Mouse (Mus musculus): ENCODE data around the gene Lrp1. TPM values are rescaled to one million over a fixed set of nuclear protein-coding genes. Genes with fewer than 3 reads are reported as not detected.
A peak's percentile ranks its signal among the peaks of the same experiment; 100 is the strongest.

The Lrp1 gene
- total RNA-seq, 2 experiments from 2014 or later = 192 to 251 TPM

DNA sequence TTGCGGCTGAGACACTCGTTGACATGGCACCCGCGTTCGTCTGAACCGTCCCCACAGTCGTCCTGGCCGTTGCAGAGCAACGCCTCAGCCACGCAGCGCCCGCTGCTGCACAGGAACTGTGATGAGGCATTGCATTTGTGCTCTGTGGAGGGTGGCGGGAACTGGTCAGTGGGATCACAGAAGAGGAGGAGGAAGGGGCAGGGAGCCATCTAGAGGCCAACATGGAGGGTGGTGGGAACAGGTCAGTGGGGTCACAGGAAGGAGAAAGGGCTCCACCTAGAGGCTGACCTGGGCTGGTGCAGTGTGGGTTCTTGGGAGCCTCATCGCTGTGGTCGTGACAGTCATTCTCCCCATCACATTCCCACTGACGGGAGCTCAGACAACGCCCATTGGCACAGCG, 65.2 kb downstream of the Lrp1 start:
- no peak for DNase-seq

DNA sequence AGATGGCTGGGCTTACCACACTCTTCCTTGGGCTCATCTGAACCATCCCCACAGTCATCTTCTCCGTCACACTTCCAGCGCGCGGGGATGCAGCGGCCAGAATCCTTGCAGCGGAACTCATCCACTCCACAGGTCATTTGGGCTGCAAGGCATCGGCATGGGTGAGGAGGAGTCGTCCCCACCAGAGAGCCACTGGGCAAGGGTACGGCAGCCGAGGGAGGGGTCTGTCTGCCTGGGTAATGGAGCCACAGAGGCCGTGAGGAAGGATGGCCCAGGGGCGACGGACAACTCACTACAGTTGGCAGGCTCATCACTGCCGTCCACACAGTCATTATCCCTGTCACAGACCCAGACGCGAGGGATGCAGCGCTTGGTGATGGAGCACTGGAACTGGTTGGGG, 71.1 kb downstream of the Lrp1 start:
- DNase-seq = no peak

DNA sequence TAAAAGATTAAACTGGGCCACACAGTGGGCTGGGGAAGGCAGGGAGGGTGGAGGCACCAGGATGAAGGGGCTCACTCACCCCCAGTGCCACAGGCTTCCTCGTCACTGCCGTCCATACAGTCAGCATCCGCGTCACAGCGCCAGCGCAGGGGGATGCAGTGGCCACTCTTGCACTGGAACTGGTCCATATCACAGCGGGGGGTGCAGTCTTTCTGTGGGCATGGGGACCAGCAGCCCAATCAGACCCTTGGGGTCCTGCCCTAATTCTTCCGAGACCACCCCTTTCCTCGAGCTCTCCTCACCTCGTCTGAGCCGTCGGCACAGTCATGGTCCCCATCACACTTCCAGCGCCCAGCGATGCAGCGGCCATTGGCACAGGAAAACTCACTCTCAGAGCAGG, 72.7 kb downstream of the Lrp1 start:
- DNase-seq = no peak

DNA sequence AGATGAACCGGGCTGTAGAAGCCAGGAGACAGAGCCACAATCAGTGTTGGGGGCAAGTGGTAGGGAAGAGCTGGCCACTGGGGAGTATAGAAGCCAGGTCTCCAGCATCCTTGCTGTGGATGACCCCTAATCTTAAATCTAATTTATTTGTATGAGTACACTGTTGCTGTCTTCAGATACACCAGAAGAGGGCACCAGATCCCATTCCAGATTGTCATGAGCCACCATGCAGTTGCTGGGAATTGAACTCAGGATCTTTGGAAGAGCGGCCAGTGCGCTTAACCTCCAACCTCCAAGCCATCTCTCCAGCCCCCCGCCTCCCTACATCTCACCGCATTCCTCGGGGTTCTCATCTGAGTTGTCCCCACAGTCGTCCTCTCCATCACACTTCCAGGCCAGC, 74.4 kb downstream of the Lrp1 start:
- DNase-seq = no peak

DNA sequence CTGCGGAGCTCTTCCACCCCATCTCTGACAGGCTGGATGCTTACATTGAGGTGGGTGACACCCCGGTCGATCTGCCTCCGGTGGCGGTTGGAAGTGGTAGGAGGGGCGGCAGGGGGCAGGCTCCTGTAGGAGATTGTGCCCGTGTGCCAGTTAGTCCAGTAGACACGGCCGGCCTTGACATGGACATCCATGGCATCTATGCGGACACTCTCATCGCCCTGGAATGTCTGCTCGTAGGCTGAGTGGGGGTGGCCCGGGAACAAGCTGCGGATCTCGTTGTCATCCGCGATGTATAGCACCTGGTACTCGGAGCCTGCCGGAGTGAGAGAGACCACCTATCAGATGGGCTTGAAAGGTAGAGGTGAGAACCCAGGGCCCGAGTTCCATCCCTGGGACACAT, 76.6 kb downstream of the Lrp1 start:
- peak; percentile 42 to 55 for DNase-seq

DNA sequence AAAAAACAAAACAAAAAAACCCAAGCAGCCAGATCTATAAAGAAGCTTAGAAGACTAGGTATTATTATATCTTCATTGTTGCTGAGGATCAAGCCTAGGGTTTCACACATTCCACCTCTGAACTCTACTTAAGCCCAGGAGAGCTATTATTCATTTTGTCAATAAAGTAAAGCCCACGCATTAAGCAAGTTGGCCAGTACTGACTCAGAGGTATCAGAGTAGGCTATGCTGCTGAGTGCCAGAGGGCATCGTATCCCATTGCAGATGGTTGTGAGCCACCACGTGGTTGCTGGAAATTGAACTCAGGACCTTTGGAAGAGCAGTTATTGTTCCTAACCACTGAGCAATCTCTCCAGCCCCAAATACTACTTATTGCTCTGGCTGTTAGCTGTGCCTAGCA, 77.0 kb downstream of the Lrp1 start:
- no peak for DNase-seq

DNA sequence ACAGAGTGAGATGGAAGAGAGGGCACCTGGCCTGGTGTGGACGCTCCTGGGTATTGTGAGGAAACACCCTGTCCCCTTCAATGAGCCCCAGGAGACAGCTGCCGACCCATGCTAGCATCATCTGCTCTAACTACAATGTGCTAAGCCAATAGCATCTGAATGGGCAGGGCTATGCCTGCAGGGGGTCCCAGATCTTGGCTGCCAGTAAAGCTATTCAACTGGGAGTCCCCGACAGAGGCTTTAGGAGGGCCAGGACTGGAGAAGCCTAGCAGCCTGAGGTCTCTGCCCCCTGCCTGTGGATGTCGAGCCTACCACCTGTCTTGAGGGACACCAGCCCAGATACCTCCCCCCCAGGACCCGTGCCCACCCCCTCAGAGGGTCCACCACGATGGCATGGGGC, 78.2 kb downstream of the Lrp1 start:
- DNase-seq = no peak

DNA sequence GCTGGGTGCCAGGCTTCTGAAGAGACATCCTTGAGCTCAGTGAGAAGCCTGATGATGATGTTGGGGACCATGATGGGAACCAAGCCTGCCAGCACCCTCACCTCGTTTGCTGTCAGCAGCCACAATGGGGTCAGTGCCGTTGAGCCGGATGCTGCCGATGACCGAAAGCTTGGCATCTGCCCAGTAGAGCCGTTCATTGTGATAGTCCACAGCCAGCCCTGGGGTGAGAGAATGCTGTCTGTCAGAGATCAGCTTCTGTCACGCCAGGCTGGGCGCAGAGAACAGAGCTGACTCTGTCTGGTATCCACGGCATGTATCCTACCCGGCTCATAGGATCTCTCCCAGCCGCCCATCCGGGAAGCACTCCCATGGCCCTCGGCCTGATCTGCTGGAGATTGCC, 78.9 kb downstream of the Lrp1 start:
- no peak for DNase-seq

DNA sequence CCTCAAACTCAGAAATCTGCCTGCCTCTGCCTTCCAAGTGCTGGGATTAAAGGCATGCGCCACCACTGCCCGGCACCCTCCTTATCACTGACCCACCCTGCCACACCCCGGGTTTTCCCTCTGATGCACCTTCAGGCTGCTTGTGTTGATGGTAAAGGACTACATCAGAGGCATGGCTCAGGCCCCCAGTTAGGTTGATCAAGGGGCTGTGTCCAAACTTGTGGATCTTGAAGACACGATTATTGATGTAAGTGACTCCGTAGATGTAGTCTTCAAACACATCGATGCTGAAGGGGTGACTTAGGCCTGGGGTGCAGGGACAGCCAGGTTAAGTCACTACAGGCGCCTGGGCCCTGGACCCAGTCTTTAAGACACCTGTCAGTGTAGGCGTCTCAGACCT, 79.4 kb downstream of the Lrp1 start:
- DNase-seq = no peak

DNA sequence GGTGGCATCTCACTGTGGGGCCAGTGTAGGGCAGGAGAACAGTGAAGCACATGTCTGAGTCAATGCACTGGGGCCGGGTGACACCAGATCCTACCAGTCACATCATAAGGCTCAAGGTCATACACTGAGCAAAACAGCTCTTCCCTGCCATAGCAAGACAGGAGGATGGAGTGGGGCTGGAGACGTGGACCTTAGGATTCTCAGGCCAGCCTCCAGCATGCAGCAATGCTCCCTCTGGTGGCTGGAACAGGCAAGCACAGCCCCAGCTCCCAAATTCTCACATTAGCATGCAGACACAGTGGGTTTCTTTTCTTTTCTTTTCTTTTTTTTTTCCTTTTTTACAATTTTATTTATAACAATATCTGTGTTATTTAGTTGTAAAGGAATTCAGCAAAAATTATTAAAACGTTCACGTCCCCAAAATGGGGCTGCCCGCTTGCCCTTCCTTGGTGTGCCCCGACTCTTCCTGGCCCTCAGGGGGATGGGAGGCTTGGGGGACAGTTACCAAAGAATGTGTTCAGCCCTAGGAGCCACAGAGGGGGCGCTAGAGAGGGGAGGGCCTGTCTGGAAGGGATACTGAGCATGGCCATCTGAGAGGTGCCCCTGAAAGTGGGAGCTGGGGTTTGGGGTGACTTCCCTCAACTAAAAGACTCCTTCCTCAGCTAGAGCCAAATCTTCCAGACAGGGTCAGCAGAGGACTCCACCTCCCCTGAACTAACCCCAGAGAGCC, 82.9 kb downstream of the Lrp1 start:
- peak; percentile 79 to 85 for DNase-seq

DNA sequence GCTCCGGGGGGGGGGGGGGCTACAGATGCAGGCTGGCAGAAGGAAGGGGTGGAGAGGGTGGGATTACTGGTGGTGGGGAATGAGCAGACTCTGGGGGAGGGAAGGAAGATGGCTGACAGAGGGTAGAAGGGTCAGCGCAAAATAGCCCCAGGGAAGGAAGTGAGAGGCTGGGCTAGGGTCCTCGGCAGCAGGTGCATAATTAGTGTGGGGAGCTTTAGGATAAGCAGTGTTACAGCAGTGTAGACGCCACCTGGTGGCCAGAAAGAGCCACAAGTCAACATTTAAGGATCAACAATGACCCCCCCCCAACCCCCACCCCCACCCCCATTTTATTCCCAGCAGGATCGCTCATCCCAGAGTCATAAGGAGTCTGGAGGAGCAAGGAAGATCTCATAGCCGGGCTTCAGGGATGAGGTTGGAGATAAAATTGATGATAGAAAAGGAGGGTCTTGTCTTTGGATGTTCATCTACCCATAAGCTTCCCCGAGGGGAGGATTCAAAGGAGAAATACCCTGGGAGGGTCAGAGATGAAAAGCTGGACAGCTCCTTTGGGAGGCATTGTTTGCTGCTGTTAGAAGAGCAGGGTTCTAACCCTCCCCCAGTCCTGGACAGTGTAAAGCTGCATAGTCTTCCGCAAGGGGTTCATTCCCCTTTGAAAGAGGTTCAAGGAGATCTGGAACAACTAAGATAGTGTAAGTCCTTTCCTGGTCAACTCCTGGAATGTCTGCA, 84.2 kb downstream of the Lrp1 start:
- DNase-seq = peak in 1 of 2 experiments; percentile 50

DNA sequence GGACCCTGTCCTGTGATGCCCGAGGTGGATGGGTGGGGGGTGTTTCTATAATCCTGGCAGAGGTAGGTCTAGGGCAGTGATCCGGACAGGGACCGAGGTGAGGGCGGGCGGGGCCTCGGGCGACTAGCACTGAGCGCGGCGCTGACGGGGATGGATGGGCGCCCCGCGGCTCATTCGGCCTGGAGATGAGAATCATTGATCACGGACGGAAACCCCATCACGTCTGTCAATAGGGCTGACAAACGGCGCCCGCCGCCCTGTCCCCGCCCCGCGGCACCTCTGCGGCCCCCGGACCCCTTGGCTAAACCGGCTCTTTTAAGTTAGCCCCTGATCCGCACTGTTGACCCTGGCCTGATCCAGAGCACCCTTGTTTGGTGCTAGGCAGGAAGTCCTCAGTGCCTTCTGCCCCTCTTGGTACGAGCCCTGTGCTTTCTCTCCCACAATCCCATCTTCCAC, 86.0 kb downstream of the Lrp1 start:
- DNase-seq = no peak

DNA sequence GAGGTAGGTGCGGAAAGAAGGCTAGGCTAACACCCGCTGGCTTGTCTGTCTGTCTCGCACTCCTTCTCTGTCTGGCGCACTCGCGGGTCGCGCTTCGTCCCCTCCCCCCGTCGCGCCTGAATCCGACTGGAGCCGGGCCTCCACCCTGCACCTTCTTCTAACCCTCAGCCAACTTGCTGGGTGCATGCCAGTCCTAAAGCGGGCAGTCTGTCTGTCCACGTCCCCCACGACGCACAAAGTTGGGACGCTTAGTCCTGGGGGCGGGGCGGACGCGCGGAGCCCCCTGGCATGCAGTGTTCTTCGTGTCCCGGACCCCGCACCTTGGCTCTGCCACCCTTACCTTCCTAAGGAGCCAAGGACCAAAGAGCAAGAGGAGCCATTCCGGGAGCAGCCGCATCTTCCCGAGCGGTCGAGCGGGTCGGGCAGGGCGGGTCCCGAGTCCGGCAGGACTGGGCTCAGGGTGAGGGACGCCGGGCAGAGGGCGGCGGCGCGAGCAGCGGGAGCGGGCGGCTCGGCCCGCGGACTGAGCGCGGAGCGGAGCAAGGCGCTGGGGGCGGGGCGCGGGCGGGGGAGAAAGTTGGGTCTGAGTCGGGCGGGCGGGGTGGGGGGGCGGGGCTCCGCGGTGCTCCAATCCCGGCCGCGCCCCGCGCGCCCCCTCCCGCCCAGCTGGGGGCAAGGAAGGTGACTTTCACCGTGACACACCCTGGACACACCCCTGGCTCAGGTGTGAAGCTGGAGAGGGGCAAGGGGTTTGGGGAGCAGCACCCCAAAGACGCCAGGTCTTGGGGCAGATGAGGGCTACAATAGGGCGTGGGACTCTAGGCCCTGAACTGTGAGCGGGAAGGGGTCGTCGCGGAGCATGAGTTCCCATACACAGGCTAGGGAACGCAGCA, 86.7 kb downstream of the Lrp1 start, which contains the start of gene Nxph4:
Gene Nxph4 (minus strand): TSS at position 524 of the 893 bp plus-strand sequence.
- peak; percentile 48 to 65 for DNase-seq

DNA sequence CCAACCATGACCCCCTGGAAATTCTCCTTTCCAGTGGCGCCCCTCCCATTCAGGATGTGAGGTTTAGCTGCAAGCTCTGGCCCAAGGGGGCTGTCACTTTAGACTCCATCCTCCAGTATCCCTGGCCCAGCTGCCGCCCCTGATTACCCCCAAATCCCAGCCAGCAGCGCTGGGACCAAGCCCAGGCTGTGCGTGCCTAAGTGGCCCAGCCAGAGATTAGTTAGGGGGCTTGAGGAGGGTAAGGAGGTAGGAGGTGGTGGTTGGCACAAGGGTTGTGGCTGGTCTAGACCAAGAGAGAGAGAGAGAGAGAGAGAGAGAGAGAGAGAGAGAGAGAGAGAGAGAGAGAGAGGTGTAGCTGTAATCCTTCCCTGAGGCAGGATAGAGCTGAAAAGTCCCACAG, 89.4 kb downstream of the Lrp1 start:
- no peak for DNase-seq

DNA sequence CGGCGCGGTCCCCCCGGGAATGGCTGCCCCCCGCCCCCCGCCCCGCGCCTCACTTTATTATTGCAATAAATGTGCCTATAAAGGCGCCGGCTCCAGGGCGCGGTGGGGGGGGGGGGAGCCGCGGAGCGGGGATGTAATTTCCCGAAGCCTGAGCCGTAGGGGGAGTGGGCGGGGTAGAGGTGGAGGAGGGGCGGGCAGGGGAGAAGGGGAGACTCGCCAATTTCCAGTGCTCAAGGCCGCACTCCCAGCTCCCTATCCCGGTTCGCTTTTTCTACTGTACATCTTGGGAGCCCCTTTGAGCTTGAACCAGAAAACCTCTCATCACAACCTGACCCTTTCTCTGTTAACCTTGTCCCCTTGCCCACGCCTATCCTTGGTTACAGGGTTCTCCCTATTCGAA, 90.0 kb downstream of the Lrp1 start:
- DNase-seq = no peak

DNA sequence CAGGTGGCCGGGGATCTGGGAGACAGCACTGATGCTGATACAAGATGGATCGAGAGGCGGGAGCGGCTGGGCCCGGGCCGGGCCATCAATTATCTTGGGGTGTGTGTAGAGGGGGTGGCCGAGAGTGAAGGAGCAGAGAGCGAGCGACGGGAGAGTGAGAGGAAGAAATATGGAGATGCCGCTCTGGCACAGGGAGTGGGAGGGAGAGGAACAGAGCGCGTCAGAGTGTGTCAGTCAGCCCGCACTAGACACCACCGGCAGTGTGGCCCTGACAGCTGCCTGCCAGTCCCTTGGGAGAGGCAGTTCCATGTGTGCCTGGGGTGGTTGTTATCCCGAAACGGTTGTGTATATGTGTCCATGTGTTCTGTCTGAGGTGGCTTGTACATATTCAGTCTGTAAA, 93.5 kb downstream of the Lrp1 start:
- DNase-seq = no peak

DNA sequence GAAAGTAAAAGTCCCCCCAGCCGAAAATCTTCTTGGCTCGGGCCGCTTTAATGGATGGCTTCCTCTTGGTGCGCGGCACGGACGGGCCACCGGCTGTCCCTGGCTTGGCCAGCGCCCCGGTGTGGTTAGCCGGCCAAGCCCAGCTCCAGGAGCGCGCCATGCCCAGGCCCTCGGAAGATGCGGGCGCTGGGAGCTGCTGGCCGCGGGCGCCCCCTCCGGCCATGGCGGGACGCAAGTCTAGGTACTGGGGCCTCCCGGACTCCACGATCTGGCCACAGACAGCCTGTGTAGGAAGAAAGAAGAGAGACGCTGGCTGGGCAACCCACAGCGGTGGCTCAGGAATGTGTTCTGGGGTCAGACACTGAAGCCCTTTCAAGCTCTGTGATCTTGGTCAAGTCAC, 94.3 kb downstream of the Lrp1 start:
- peak; percentile 74 to 86 for DNase-seq

DNA sequence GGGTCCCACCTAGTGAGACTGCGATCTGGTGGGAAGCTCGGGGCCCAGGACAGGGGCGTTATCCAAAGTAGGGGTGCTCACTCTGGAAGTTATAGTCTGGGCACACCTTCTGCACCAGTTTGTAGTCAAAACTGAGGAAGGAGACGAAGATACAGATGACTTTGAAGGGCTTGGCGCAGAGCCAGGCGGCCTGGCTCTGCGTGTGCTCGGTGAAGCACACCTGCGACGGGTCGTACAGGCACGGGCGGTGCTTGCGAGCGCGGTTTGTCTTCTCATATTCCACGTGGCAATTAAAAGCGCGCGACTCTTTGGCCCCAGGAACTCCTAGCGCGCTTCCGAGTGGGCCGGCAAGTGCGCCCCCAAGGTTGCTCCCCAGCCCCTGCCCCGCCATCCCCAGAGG, 94.9 kb downstream of the Lrp1 start:
- no peak for DNase-seq

DNA sequence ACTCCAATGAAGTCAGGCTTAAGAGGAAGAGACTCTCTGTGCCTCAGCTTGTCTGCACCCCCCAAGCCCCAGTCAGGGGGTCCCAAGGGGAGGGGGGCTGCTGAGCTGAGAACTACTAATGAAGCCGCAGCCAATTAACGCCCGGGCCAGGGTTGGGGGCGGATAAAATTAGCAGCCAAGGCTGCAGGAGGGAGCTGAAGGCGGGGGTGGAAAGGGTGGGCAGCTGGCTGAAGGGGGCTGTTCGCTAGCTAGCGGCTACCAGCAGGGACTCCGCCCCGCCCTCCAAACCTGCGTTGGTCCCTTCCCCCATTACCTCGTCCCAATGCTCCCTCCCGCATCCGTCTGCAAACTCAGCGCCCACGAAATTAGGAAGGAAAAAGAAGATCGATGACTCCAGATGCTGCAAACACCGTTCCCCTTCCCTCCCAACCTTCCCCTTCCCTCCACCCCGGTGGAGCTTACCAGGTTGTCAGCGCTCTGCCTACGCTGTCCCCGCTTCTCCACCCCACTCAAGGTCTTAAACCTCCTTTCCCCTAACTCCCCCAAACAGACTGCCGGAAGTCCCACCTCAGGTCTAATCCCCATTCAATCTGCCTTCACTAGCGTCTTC, 96.2 kb downstream of the Lrp1 start:
- no peak for DNase-seq

DNA sequence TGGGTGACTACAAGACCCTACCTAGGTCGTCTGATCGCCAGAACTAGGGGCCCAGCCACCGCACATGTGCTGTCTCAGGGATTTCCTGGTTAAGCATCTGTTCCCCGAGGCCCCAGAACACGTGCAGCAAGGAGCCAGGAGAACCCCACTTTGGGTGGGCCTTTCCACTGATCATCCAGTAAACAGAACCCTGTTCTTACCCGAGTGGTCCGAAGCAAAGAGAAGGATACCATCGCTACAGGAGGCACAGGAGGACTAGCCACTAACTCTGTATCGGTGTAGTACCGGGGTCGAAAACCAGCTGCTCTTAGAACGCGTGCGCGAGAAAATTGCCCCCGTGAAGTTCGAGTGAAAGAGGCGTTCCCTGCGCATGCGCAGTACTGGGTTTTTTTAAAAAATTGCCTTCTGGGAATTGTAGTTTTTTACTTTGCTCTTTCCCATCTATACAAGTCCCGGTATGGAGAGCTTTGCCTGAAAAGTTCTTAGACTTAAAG, 98.8 kb downstream of the Lrp1 start, which contains the start of gene Shmt2:
Gene Shmt2 (minus strand): TSS at position 357 of the 494 bp plus-strand sequence.
- peak; percentile 84 to 87 for DNase-seq

DNA sequence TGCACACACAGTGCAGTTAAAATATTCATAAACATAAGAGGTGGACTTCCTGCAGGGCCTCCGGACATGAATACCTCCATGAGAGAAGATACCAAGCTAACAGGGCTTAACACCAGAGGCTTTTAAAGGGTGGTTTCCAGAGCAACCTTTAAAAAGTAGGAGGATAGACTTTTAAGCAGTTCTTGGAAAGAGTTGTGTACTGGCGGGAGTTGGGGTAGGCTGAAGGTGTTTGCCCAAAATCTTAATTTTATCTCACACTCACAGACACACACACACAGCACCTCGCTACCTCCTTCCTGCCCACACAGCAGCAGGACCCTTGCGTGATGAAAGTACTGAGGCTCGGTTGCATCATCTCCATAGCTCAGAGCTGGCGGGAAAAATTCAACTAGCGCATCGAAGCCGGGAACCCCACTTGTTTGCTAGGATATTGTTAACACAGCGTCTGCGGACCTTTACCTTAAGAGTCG, 99.3 kb downstream of the Lrp1 start:
- DNase-seq = no peak

All from adrenal gland, postnatal 36 days (tissue).